Mouse (Mus musculus) embryonic facial prominence, embryonic 14.5 days (tissue): ENCODE results near the gene Cyp4f17. TPM values are rescaled to one million over a fixed set of nuclear protein-coding genes. Genes with fewer than 3 reads are reported as not detected.
"Not testable (repeated sequence)": the region's sequence is repeated elsewhere in the genome, so short reads cannot be mapped to it uniquely, and the experiment has no call there.

ENCODE experiments used
- ATAC-seq: fragments of 200-750 bp; cut with Nextera tagmentation; 2 replicates; pipeline ENCODE4 v1.8.0; 2017; ENCODE audit warnings: low read depth, moderate number of reproducible peaks, moderate TSS enrichment
- DNase-seq: peaks from one replicate; pipeline ENCODE4 v3.0.0-alpha.2; 2015; ENCODE audit warnings: low spot score
- H3K27ac ChIP-seq: fragments of 300-500 bp; sonication (generic); replicated peaks from 2 replicates; pipeline ENCODE4 v1.5.1; 2014; ENCODE audit warnings: low read depth, mild to moderate bottlenecking, low read length, moderate library complexity
- H3K27me3 ChIP-seq: fragments of 300-500 bp; sonication (generic); replicated peaks from 2 replicates; pipeline ENCODE4 v1.6.1; 2014; ENCODE audit warnings: low read length; ENCODE audit not compliant: control insufficient read depth, insufficient read depth
- H3K36me3 ChIP-seq: fragments of 300-500 bp; sonication (generic); 2 replicates; pipeline ENCODE4 v1.6.1; 2014; ENCODE audit warnings: low read length, mixed read lengths; ENCODE audit not compliant: control insufficient read depth, insufficient read depth
- H3K4me1 ChIP-seq: fragments of 300-500 bp; sonication (generic); 2 replicates; pipeline ENCODE4 v1.6.1; 2014; ENCODE audit warnings: antibody characterized with exemption, low read length; ENCODE audit not compliant: control insufficient read depth, insufficient read depth
- H3K4me2 ChIP-seq: fragments of 300-500 bp; sonication (generic); 2 replicates; pipeline ENCODE4 v1.6.1; 2014; ENCODE audit warnings: low read depth, mild to moderate bottlenecking, low read length, moderate library complexity, mixed read lengths
- H3K4me3 ChIP-seq: fragments of 300-500 bp; sonication (generic); 2 replicates; pipeline ENCODE4 v1.5.1; 2014; ENCODE audit warnings: low read depth, mild to moderate bottlenecking, low read length
- H3K9ac ChIP-seq: fragments of 300-500 bp; sonication (generic); 2 replicates; pipeline ENCODE4 v1.6.1; 2014; ENCODE audit warnings: low read depth, mild to moderate bottlenecking, low read length, moderate library complexity, mixed read lengths
- H3K9me3 ChIP-seq: fragments of 300-500 bp; sonication (generic); 2 replicates; pipeline ENCODE4 v1.6.1; 2016; ENCODE audit warnings: low read length; ENCODE audit not compliant: control insufficient read depth
- WGBS: fragments of 180-500 bp; shearing (Covaris S2); extraction: QIAGEN DNeasy Blood & Tissue Kit; methylation state at CpG from one replicate; pipeline ENCODE4 v1.1.7; 2014; 5-methylcytosine and 5-hydroxymethylcytosine counted together
- polyA plus RNA-seq: library from polyadenylated mRNA; unstranded; fragments of >200 nt; fragmentation: Nextera tagmentation; extraction: Ambion mirVana; gene quantifications from 2 replicates; pipeline ENCODE4 v1.2.1, GENCODE M21; 2014

Gene Cyp4f17
- polyA plus RNA-seq, 1 experiment from 2014 or later: 5.3 TPM

GRCm38 (mm10) chr17:32516126-32516525 is 10.3 kb downstream of the Cyp4f17 start:
- H3K27me3 ChIP-seq: no peaks in the 10 kb centered on the region
- DNase-seq: no peak
- no peak overlapping the region for H3K4me2 ChIP-seq
- H3K9me3 ChIP-seq: no peaks in the 10 kb centered on the region
- H3K27ac ChIP-seq: no peak overlapping the region
- no peaks in the 10 kb centered on the region for H3K4me1 ChIP-seq
- no peak overlapping the region for H3K4me3 ChIP-seq
- H3K9ac ChIP-seq: no peak overlapping the region
- 70% methylated on average over 5 of the region's 5 CpGs for WGBS
- H3K36me3 ChIP-seq: peaks cover 6% of the 10 kb centered on the region; the same call in 1 of the 2 replicates
- no peak for ATAC-seq

GRCm38 (mm10) chr17:32521981-32522380 is 16.1 kb downstream of the Cyp4f17 start:
- ATAC-seq: no peak
- Histone ChIP-seq H3K27me3 (no peaks in the 10 kb centered on the region), H3K27ac (no peak overlapping the region), H3K36me3 (peaks cover 47% of the 10 kb centered on the region), H3K4me2 (no peak overlapping the region), H3K9me3 (no peaks in the 10 kb centered on the region), H3K9ac (no peak overlapping the region), H3K4me1 (no peaks in the 10 kb centered on the region), H3K4me3 (no peak overlapping the region)
- WGBS: 88% methylated on average over 5 of the region's 5 CpGs
- no peak for DNase-seq

GRCm38 (mm10) chr17:32522386-32522785 is 16.5 kb downstream of the Cyp4f17 start:
- ATAC-seq (no peak), DNase-seq (no peak)
- WGBS: 93% methylated on average over 4 of the region's 4 CpGs
- Histone ChIP-seq H3K4me1 (no peaks in the 10 kb centered on the region), H3K36me3 (peaks cover 48% of the 10 kb centered on the region), H3K4me2 (no peak overlapping the region), H3K27ac (no peak overlapping the region), H3K9ac (no peak overlapping the region), H3K4me3 (no peak overlapping the region), H3K27me3 (no peaks in the 10 kb centered on the region), H3K9me3 (no peaks in the 10 kb centered on the region)

GRCm38 (mm10) chr17:32522816-32523215 is 17.0 kb downstream of the Cyp4f17 start:
- H3K36me3 ChIP-seq: peaks cover 48% of the 10 kb centered on the region

GRCm38 (mm10) chr17:32523895-32524294 is 18.0 kb downstream of the Cyp4f17 start:
- Histone ChIP-seq H3K9me3 (no peaks in the 10 kb centered on the region), H3K4me3 (no peak overlapping the region), H3K4me2 (no peak overlapping the region), H3K36me3 (peaks cover 50% of the 10 kb centered on the region), H3K4me1 (no peaks in the 10 kb centered on the region), H3K27ac (no peak overlapping the region), H3K9ac (no peak overlapping the region), H3K27me3 (no peaks in the 10 kb centered on the region)
- DNase-seq: no peak
- no peak for ATAC-seq
- 91% methylated on average over 11 of the region's 11 CpGs for WGBS

More at GRCm38 (mm10) chr17:32522816-32523215, 17.0 kb downstream of the Cyp4f17 start:
- DNase-seq (no peak), ATAC-seq (no peak)
- no peaks in the 10 kb centered on the region for H3K9me3 ChIP-seq
- 85% methylated on average over 5 of the region's 5 CpGs for WGBS
- no peak overlapping the region for H3K9ac ChIP-seq
- H3K4me1 ChIP-seq: no peaks in the 10 kb centered on the region
- no peak overlapping the region for H3K27ac ChIP-seq
- H3K27me3 ChIP-seq: no peaks in the 10 kb centered on the region
- H3K4me3 ChIP-seq: no peak overlapping the region
- no peak overlapping the region for H3K4me2 ChIP-seq

GRCm38 (mm10) chr17:32526341-32526740 is 20.5 kb downstream of the Cyp4f17 start:
- H3K36me3 ChIP-seq: peaks cover 50% of the 10 kb centered on the region
- ATAC-seq, H3K4me3 ChIP-seq, H3K27ac ChIP-seq, H3K4me2 ChIP-seq, H3K27me3 ChIP-seq, H3K4me1 ChIP-seq, DNase-seq, H3K9me3 ChIP-seq, H3K9ac ChIP-seq: not testable (repeated sequence)
- WGBS: 100% methylated on average over 1 of the region's 1 CpGs

- Histone ChIP-seq H3K9ac (no peak overlapping the region), H3K4me1 (no peaks in the 10 kb centered on the region), H3K27me3 (no peaks in the 10 kb centered on the region), H3K27ac (no peak overlapping the region), H3K4me2 (no peak overlapping the region), H3K36me3 (peaks cover 40% of the 10 kb centered on the region), H3K9me3 (no peaks in the 10 kb centered on the region), H3K4me3 (no peak overlapping the region)
- 83% methylated on average over 11 of the region's 11 CpGs for WGBS
- DNase-seq: no peak
- no peak for ATAC-seq
Observed at GRCm38 (mm10) chr17:32527748-32528147, 21.9 kb downstream of the Cyp4f17 start.

- no peak overlapping the region for H3K4me3 ChIP-seq
- no peaks in the 10 kb centered on the region for H3K9me3 ChIP-seq
- 18% methylated on average over 26 of the region's 26 CpGs for WGBS
- no peaks in the 10 kb centered on the region for H3K4me1 ChIP-seq
- DNase-seq (peak; percentile 76), ATAC-seq (peak; percentile 65)
- H3K4me2 ChIP-seq: peak overlapping the region; percentile 37
- 0 out of 2 replicates have a peak overlapping the region, but pooled peaks have one; percentile 22 for H3K9ac ChIP-seq
- H3K36me3 ChIP-seq: peaks cover 34% of the 10 kb centered on the region
- no peaks in the 10 kb centered on the region for H3K27me3 ChIP-seq
- no peak overlapping the region for H3K27ac ChIP-seq
Observed at GRCm38 (mm10) chr17:32528408-32529337, 22.8 kb downstream of the Cyp4f17 start.

- WGBS: 64% methylated on average over 4 of the region's 4 CpGs
- not testable (repeated sequence) for DNase-seq, H3K4me3 ChIP-seq, H3K27me3 ChIP-seq, ATAC-seq, H3K36me3 ChIP-seq, H3K27ac ChIP-seq, H3K9me3 ChIP-seq, H3K4me2 ChIP-seq, H3K4me1 ChIP-seq, H3K9ac ChIP-seq
Observed at GRCm38 (mm10) chr17:32532356-32532755, 26.5 kb downstream of the Cyp4f17 start.
